Mouse (Mus musculus): ENCODE results near the gene Wdr11.
A peak's percentile ranks its signal among the peaks of the same experiment; 100 is the strongest.

The Wdr11 gene

GRCm38 (mm10) chr7:129591371-129592131 is at the start of gene Wdr11:
Gene Wdr11, plus strand, starts transcription at chr7:129591863.
- peak; percentile 76 for DNase-seq (ENCODE audit: low read depth, low spot score)

DNA sequence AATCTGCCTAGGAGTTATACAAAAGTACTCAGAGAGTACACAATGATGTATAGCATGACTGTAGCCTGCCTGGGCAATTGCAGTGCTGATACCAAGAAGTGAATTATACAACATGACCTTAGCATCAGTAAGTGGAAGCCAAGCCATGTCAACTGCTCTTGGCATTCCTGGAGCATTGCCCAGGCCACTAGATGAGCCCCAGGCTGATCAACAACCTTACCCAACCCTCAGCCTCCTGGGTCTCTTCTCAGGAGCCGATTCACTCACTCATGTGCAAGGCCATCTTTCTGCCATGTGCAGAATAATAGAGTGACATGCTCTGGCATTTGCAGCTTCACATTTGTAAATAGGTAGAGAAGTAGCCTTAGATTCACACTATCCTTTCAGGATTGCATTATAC is 24.1 kb upstream of the Wdr11 start:
- no peak for DNase-seq (ENCODE audit: low read depth, low spot score)

- DNase-seq (ENCODE audit: low read depth, low spot score): no peak
These were observed 23.3 kb upstream of the Wdr11 start for GRCm38 (mm10) chr7:129568338-129568737.

DNA sequence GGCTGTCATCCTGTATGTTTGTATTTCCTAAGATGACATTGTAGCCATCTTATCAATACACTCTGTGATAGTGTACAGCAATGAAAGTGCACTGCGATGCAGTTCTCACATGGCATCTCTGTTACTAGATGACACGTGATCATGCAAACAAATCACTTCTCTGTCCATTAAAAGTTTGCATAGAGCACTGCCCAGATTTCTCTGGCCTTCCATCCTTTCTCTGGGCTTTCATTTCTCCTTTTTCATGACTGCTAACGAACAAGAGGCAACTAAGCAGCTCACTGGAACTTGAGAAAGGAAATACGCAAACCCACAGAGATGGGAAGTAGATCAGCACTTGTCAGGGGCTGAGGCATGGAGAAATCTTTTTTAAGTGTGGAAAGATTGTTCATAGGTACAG is 17.2 kb upstream of the Wdr11 start:
- no peak for DNase-seq (ENCODE audit: low read depth, low spot score)

- DNase-seq (ENCODE audit: low read depth, low spot score): no peak
These were observed 16.4 kb upstream of the Wdr11 start for GRCm38 (mm10) chr7:129575110-129575784.

- peak; percentile 13 for DNase-seq (ENCODE audit: low read depth, low spot score)
These were observed 576 bp downstream of the Wdr11 start for GRCm38 (mm10) chr7:129592132-129592745.

GRCm38 (mm10) chr7:129597186-129597585 is 5.5 kb downstream of the Wdr11 start:
- no peak for DNase-seq (ENCODE audit: low read depth, low spot score)

DNA sequence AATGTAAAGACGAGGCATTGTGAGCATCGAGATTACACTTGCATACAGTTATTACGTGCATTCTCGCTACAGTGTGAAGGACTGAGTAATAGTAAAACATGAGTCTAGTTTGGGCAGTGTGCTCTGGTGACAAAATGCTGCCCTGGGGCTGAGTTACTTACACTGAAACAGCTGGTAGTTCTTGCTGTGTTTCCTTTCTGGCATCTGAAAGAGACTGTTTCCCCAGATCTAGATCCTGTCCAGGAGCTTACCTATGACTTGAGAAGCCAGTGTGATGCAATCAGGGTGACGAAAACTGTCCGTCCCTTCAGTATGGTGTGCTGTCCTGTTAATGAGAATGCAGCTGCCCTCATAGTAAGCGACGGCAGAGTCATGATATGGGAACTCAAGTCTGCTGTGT is 14.6 kb downstream of the Wdr11 start:
- DNase-seq (ENCODE audit: low read depth, low spot score): no peak

- no peak for DNase-seq (ENCODE audit: low read depth, low spot score)
These were observed 29.5 kb downstream of the Wdr11 start for GRCm38 (mm10) chr7:129621141-129621540.

- DNase-seq (ENCODE audit: low read depth, low spot score): no peak
These were observed 38.7 kb downstream of the Wdr11 start for GRCm38 (mm10) chr7:129630351-129630750.

DNA sequence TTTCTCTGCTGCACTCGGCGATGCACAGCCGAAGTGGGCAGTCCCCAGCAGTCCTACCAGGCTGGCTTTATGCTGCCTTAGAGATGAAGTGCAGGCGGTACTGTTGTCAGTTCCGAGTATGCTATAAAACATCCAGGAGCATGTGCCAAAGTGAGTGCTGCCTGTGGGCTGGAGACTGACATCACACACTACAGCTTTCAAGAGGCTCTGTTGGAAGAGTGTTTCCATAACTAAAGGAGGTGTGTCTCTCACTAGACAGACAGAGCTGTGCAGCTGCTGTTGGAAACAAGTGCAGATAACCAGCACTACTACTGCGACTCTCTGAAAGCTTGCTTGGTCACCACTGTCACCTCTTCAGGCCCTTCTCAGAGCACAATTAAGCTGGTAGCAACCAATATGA is 39.8 kb downstream of the Wdr11 start:
- DNase-seq (ENCODE audit: low read depth, low spot score): no peak

DNA sequence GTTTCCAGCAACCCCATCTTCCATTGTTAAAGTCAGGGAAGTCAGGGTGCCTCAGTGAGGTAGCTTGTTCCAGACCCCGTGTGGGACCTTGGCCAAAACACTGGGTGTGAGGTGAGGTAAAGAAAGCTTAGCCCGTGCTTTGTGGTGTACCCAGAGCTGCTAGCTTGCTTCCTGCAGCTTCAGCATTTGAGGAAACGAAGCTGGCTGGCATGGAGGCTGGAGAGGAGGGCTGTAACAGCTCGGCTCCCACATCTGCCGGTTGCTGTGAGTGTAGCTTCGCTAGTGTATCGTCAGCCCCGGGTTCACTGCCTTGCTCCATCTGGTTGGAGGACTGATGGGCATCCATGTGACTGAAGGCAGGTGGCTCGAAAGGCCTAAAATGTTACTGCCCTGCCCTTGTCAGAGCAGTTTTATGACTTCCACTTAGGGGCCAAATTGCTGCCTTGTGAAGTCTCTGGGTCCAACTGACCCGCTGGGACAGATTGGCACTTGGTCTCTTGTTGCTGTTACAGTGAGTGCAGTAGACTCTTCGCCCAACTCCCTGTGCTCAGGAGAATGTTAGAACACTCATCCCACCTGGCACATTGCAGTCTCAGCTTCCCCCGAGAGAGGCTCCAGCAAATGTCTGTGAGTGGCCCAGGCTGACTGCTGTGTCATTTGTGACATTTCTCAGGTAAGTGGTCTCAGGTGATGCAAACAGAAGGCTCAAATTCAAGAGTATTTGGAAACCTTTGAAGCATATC is 44.4 kb downstream of the Wdr11 start:
- no peak for DNase-seq (ENCODE audit: low read depth, low spot score)

DNA sequence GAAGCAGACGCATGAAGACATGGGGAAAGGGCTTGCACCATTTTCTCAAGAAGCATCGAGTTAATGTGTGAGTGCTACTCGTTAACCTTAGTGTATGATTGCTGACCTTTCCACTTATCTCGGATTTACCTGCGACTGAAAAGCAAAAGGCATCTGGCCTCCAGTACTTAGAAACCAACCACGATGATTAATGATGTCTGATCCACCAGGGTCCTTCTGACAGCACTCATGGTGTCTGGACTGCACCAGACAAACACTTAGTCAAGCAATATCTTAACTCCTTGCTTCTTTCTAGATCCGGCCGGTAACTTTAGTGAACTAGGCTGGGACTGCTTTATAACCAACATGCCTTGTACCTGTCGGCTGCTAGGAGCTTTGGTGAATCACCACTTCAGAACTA is 45.3 kb downstream of the Wdr11 start:
- DNase-seq (ENCODE audit: low read depth, low spot score): no peak

- no peak for DNase-seq (ENCODE audit: low read depth, low spot score)
These were observed 46.3 kb downstream of the Wdr11 start for GRCm38 (mm10) chr7:129637906-129638475.

DNA sequence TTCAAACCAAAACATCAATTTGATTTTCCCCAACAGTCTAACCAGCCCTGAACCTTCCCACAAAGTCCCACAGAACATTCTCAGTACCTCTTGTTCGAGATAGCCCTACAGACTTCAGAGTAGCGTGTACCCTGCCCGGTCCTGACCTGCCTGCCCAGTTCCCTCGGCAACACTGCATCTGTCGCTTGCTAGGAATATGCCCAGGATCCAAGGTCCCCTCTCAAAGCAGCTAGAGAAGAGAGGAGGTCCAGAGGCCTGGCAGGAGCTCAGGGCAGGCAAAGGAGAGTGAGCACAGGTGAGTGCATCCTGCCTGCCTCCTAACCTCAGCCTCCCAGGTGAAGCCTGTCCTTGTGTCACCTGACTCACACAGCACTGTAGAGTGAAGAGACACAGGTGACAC is 47.3 kb downstream of the Wdr11 start:
- no peak for DNase-seq (ENCODE audit: low read depth, low spot score)

- no peak for DNase-seq (ENCODE audit: low read depth, low spot score)
These were observed 48.2 kb downstream of the Wdr11 start for GRCm38 (mm10) chr7:129639833-129640232.

GRCm38 (mm10) chr7:129643290-129643689 is 51.6 kb downstream of the Wdr11 start:
- no peak for DNase-seq (ENCODE audit: low read depth, low spot score)

- no peak for DNase-seq (ENCODE audit: low read depth, low spot score)
These were observed 56.1 kb downstream of the Wdr11 start for GRCm38 (mm10) chr7:129647798-129648197.

- DNase-seq (ENCODE audit: low read depth, low spot score): peak; percentile 54
These were observed 57.3 kb downstream of the Wdr11 start for GRCm38 (mm10) chr7:129648938-129649337.

- DNase-seq (ENCODE audit: low read depth, low spot score): no peak
These were observed 59.1 kb downstream of the Wdr11 start for GRCm38 (mm10) chr7:129650717-129651116.

DNA sequence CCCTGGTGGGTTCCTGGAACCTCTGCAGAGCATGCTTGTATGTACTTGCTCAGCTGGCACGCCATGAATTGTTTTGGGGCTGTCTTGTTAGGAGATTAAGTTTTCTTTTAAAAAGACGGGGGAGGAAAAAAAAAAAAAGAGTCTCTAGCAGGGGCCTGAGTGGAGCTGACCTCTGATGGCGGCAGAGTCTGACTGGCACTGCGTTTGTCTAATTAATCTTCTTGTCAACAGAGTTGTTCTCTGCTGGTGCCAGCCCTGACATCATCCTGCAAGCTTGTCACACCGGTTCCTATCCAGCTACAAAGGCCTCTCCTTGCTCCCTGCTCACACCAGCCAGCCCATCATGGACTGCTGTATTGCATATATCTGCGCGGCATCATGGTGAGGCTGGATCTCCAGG is 60.1 kb downstream of the Wdr11 start:
- DNase-seq (ENCODE audit: low read depth, low spot score): no peak

All from retina, adult 2 months (tissue).